Mouse (Mus musculus) retina, postnatal 7 days (tissue): ENCODE results near the gene Prkar2a.

ENCODE experiments used
- DNase-seq: peaks from one replicate; pipeline ENCODE4 v3.0.0-alpha.2; 2012; ENCODE audit warnings: low read depth, low spot score

Gene Prkar2a

DNA sequence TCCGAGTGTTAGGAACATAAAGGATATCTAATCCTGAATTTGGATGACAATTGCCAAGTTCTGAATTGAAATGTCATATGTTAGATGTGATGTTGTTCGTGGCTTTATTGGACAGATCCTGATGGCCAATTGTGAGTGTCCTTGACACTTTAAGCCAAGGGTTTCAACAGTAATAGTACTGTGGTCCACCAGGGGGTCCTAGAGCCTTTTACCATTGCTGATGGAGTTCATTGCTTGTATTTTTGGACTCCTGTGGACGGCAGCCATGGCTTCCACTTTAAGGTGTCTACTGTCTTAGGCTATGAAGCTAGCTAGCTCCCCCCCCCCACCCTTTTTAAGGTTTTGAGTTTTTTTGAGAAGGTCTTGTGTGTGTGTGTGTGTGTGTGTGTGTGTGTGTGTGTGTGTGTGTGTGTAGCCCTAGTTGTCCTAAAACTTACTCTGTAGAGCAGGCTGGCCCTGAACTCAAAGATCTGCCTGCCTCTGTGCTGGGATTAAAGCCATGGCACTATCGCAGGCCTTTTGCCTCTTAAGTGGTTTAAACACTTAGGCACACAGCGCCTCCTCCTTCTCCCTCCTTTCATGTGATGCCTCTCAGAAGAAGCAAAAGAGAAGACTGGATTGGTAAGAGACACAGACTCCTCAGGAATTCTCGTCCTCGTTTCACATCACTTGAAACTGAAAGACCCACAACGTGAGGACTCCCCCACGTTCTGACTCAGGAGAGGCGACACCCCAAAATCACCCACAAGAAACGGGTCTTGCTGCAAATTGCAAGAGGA is 63.2 kb downstream of the Prkar2a start:
- DNase-seq = no peak

DNA sequence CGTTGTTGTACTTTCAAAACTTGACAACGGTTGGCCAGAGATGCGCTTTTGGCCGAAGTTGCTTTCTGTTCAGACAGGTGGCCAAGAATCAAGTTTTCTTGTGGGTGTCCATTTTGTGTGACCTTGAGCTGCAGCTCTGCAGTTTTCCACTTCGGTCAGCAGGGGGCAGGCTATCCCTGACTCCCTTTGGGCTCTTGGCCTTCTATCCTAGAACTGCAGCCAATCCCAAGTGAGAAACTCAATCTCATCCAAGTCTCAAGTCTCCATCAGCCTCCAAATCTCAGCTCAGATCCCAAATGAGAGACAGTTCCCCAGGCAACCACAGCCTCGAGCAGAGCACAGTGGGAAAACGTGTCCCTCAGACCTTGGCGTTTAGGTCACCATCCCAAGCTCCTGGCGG is 64.2 kb downstream of the Prkar2a start:
- DNase-seq = peak; percentile 50

DNA sequence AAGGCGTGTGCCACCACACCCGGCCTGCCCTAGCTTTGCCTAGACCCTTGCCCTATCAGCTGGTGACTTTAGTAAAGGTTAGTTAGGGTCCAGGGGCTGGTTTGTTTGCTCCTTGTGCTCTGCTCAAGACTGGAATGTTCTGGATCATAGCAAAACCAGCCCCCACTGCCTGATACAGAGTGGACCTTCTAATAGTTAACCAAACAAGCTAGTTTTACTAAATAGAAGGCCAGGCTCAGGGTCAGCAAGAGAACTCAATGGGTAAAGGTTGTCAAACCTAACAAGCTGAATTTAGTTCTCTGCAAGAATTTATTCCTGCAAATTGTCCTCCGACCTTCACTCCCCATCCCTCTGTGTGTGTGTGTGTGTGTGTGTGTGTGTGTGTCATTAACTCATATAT is 64.9 kb downstream of the Prkar2a start:
- no peak for DNase-seq

DNA sequence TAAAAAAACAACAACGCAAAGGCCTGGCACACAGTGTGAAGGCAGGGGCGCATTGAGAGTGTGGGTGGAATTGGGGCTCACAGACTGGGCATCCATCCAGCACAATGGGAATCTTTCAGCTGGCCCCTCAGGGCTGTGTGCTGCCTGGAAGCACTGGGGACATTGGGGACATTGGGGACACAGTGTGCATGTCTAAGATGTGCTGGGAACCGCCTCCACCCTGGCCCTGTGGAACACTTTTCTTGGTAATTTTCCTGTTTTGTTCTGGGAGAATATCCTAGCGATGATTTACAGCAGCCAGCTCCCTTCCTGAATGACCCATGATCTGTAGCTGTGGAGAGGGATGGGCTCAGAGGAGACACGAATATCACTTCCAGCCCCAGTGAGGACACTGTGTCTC is 65.3 kb downstream of the Prkar2a start:
- DNase-seq = no peak

GRCm38 (mm10) chr9:108757406-108757805 is 68.3 kb downstream of the Prkar2a start:
- no peak for DNase-seq

- no peak for DNase-seq
These were observed 70.0 kb downstream of the Prkar2a start for GRCm38 (mm10) chr9:108759121-108759520.

- peak; percentile 28 for DNase-seq
These were observed 70.7 kb downstream of the Prkar2a start for GRCm38 (mm10) chr9:108759805-108760204.

DNA sequence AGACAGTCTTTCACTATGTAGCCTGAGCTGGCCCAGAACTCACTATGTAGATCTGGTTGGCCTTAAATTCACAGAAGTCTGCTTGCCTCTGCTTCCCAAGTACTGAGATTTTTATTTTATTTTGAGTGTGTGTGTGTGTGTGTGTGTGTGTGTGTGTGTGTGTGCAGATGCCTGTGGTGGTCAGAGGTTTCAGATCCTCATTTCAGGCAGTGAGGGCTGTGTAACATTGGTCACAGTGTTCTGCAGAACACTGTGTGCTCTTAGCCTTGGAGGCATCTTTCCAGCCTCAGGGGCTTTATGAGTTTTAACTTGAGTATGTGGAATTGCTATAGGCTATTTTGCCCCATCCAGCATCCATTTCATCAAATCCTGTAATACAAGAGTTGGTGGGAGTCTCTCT is 72.4 kb downstream of the Prkar2a start:
- DNase-seq = no peak

DNA sequence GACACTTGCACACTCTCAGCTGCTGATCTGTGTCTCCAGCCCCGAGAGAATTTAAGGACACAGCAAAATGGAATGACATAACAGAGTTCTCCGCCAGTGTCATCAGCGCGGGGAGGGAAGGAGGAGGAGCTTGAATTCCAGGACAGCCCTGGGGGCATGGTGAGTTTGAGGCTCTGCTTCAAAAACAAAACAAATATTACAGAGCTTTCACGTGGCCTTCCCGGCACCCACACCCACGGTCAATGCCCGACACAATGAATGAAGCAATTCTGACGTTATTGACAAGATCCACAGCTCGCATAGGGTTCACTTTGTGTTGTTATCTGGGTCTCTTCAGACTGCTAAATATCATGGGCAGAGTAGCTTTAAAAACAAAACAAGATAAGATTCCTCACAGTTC is 75.9 kb downstream of the Prkar2a start:
- DNase-seq = no peak

DNA sequence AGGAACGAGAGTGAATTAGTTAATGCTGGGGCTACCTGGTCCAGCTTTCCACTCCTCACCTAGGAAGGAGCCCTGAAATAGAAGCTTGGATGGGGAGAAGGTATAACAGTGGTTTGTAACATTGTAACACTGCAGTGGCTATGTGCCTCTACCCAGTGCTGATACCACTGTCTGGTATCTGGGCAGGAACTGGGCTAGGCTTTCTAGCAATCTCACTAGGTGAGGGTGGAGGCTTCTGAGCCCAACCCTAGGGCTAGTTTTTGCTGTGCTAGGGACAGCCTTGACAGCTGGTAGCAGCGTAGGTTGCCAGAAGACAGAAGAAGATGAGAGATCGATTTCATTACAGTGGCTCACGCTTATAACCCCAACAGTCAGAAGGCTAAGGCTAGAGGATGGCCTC is 87.5 kb downstream of the Prkar2a start:
- DNase-seq = no peak

GRCm38 (mm10) chr9:108777276-108777675 is 88.2 kb downstream of the Prkar2a start:
- DNase-seq = no peak

- no peak for DNase-seq
These were observed 91.8 kb downstream of the Prkar2a start for GRCm38 (mm10) chr9:108780959-108781358.

DNA sequence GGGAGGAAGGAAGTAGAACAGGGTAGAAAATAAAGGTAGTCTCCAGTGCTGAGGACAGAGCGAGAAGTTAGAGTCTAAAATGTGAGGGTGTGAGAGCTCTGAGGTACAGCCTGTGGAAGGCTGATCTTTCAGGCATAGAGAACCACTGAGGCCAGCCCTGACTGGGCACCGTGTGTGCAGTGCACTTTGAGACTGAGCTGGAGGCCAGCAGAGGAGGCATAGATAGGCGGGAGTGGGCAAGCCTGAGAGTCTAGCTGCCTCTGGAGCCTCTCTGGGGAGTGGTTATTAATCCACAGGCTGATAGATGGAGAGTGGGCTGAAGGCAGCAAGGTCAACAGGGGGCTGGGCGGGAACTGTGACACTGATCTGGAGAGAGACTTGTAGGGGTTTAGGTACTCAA is 92.8 kb downstream of the Prkar2a start:
- no peak for DNase-seq

DNA sequence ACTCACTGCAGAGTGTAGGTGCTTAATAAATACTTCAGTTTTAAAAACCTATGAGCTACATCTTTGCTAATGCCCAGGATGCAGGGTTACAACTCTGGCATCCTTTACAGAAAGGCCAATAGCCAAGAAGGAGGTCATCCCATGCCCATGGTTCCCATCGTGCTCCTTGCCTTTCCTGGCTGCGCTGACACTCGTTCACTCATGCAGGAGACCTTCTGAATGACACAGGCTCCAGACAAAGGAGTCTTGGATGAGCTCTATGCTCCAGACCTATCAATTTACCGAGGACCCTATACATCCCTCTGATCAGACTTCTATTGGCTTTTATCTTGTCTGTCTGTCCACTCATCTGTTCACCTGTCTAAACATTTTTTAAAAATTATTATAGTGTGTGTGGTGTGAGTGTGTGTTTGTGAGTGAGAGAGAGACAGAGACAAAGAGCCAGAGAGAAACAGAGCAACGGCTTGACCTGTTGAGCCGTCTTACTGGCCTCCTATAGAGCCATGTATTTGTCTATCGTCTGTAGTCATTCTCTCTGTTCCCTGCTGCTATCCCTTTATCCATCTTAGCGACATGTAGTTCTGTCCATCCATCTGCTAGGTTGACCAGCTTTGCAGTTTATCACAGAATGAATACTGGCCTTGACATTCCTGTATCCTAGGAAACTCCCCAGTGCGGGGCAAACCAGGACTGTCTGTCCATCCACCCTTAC is 93.9 kb downstream of the Prkar2a start:
- no peak for DNase-seq

GRCm38 (mm10) chr9:108783548-108784463 is 94.7 kb downstream of the Prkar2a start, which contains the start of gene Ip6k2:
Ip6k2 (plus strand) TSS chr9:108783796.
- DNase-seq = peak; percentile 89

GRCm38 (mm10) chr9:108785416-108785815 is 96.3 kb downstream of the Prkar2a start:
- peak; percentile 14 for DNase-seq

GRCm38 (mm10) chr9:108786494-108786893 is 97.4 kb downstream of the Prkar2a start:
- no peak for DNase-seq

DNA sequence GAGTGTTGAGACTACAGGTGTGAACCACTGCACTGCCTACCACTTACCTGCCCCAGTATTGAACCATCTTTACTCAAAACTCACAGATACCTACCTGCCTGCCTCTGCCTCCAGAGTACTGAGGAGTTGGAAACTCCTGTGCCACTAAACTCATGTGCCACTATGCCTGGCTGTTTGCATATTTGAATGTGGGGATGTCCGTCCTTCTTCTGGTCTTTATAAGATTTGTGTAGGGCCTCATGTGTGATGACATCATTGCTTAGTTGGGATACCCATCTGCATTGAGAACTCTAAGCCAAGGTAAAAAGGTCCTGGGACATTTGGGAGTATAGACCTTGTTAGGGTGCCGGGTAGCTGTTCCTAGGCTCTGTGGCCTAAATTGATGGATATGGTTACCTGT is 98.0 kb downstream of the Prkar2a start:
- no peak for DNase-seq

DNA sequence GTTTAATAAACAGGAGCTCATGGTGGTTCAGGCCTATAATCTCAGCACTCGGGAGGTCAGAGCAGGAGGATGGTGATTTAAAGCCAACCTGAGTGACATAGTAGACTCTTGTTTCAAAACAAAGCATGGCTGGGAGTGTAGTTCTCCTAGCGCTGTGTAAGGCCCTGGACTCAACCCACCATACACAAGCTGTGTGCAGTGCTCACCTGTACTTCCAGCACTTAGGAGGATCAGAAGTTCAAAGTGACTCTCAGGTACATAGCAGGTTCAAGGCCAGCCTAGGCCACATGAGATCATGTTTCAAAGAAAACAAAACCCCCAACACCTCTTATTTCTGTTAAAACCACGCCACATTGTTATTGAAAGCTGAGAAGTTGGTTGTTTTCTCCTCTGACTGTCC is 99.6 kb downstream of the Prkar2a start:
- no peak for DNase-seq

GRCm38 (mm10) chr9:108792307-108792706 is 103.2 kb downstream of the Prkar2a start:
- DNase-seq = no peak

- DNase-seq = no peak
These were observed 103.6 kb downstream of the Prkar2a start for GRCm38 (mm10) chr9:108792730-108793129.

GRCm38 (mm10) chr9:108795281-108795680 is 106.2 kb downstream of the Prkar2a start:
- no peak for DNase-seq
